Mouse (Mus musculus): ENCODE measurements at regions not wholly inside any gene's neighbourhood (a gene's known extent, or its start where the extent isn't known, plus 50 kb on each side); places are given as distances from the start of the nearest gene placed in this dataset.

GRCm38 (mm10) chr7:62924585-62925331 is 101.3 kb upstream of the A26c2 start:
- DNase-seq (ENCODE audit: low spot score), result no peak

GRCm38 (mm10) chr7:62922246-62922645 is 98.8 kb upstream of the A26c2 start:
- DNase-seq (ENCODE audit: low spot score), result no peak

- DNase-seq (ENCODE audit: low spot score), result no peak
Measured at GRCm38 (mm10) chr7:62894337-62894736, 70.9 kb upstream of the A26c2 start.

GRCm38 (mm10) chr7:62877033-62877432 is 53.6 kb upstream of the A26c2 start:
- peak; percentile 29 for DNase-seq (ENCODE audit: low spot score)
